Mouse (Mus musculus): ENCODE measurements around the gene Hoxa11.

DNA sequence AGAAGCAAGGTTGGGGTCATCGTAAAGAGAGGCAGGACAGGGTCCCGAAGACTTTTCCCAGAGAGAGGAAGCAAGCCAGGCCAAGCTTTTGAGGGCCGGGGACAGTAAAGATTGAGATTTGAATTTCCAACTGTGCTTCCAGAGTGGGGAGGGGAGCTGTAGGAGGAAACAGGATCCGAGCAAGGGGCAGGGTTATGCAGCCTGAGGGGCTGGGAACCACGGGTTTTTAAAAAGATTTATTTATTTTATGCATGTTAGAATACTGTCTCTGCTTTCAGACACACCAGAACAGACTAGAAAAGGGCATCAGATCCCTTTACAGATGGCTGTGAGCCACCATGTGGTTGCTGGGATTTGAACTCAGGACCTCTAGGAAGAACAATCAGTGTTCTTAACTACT lies 31.3 kb upstream of the Hoxa11 start:
- no peak for TF ChIP-seq CTCF (IDR thresholded peaks at IDR 0.05; ENCODE audit: low read depth, low read length)
- no peak for TF ChIP-seq POLR2A (IDR thresholded peaks at IDR 0.05; ENCODE audit: extremely low read depth, insufficient read depth, low read length)

Measured in liver, adult 2 months (tissue).